Mouse (Mus musculus) adrenal gland, postnatal 4 days (tissue): ENCODE results near the gene Gabrg3. TPM values are rescaled to one million over a fixed set of nuclear protein-coding genes. Genes with fewer than 3 reads are reported as not detected.

Source experiments
- DNase-seq, 2 experiments: peaks; one replicate each; pipeline ENCODE4 v3.0.0; 2021 to 2022; ENCODE audit warnings: low spot score in 2 of 2, mixed read lengths in 2 of 2
- total RNA-seq, 2 experiments: library from RNA; stranded (reverse); gene quantifications; 2 replicates each; pipeline ENCODE4 v1.2.3; 2021

Gabrg3 gene
- total RNA-seq, 2 experiments from 2014 or later: 2.6 to 3.5 TPM

GRCm38 (mm10) chr7:56765612-56766445, 621.2 kb downstream of the Gabrg3 start:
- no peak for DNase-seq

GRCm38 (mm10) chr7:56729225-56729624, 657.8 kb downstream of the Gabrg3 start:
- no peak for DNase-seq

Other genes with a start within 250 kb of the Gabrg3 start
- 10 to 100 TPM; 11.4 to 14.8 TPM for gene Gabrb3, start 32.5 kb upstream of the Gabrg3 start, total RNA-seq
- under 1 TPM; 0.28 to 0.90 TPM for gene Gabra5, start 122.9 kb upstream of the Gabrg3 start, total RNA-seq